Mouse (Mus musculus) neural tube, embryonic 15.5 days (tissue): ENCODE measurements at regions not wholly inside any gene's neighbourhood (a gene's known extent, or its start where the extent isn't known, plus 50 kb on each side); places are given as distances from the start of the nearest gene placed in this dataset.

Source experiments
- ATAC-seq: fragments of 200-750 bp; cut with Nextera tagmentation; 2 replicates; pipeline ENCODE4 v1.8.0; 2017; ENCODE audit warnings: mild to moderate bottlenecking, moderate TSS enrichment, moderate library complexity; ENCODE audit not compliant: low FRiP score
- H3K27ac ChIP-seq: fragments of 300-500 bp; sonication (generic); replicated peaks from 2 replicates; pipeline ENCODE4 v1.5.1; 2015; ENCODE audit warnings: mild to moderate bottlenecking, inconsistent platforms
- H3K27me3 ChIP-seq: fragments of 300-500 bp; sonication (generic); replicated peaks from 2 replicates; pipeline ENCODE4 v1.6.1; 2015; ENCODE audit warnings: inconsistent platforms
- H3K36me3 ChIP-seq: fragments of 300-500 bp; sonication (generic); 2 replicates; pipeline ENCODE4 v1.6.1; 2015; ENCODE audit warnings: inconsistent platforms
- H3K4me1 ChIP-seq: fragments of 300-500 bp; sonication (generic); 2 replicates; pipeline ENCODE4 v1.6.1; 2015; ENCODE audit warnings: inconsistent platforms
- H3K4me2 ChIP-seq: fragments of 300-500 bp; sonication (generic); 2 replicates; pipeline ENCODE4 v1.6.1; 2015; ENCODE audit warnings: inconsistent platforms, mild to moderate bottlenecking, moderate library complexity
- H3K4me3 ChIP-seq: fragments of 300-500 bp; sonication (generic); replicated peaks from 2 replicates; pipeline ENCODE4 v1.5.1; 2015; ENCODE audit warnings: mild to moderate bottlenecking, inconsistent platforms
- H3K9ac ChIP-seq: fragments of 300-500 bp; sonication (generic); replicated peaks from 2 replicates; pipeline ENCODE4 v1.6.1; 2015; ENCODE audit warnings: mild to moderate bottlenecking, inconsistent platforms
- H3K9me3 ChIP-seq: fragments of 300-500 bp; sonication (generic); replicated peaks from 2 replicates; pipeline ENCODE4 v1.6.1; 2016; ENCODE audit warnings: inconsistent platforms
- WGBS: fragments of 180-500 bp; shearing (Covaris S2); methylation state at CpG from one replicate; pipeline ENCODE4 v1.1.7; 2015; ENCODE audit warnings: mixed read lengths; 5-methylcytosine and 5-hydroxymethylcytosine counted together

GRCm38 (mm10) chr6:101556096-101556495 lies 178.4 kb upstream of the Pdzrn3 start:
- Histone ChIP-seq H3K4me3 (no peak overlapping the region), H3K27me3 (no peaks in the 10 kb centered on the region), H3K4me2 (no peak overlapping the region), H3K9ac (no peak overlapping the region), H3K27ac (no peak overlapping the region), H3K36me3 (no peaks in the 10 kb centered on the region), H3K4me1 (0 out of 2 replicates have a peak, but pooled peaks cover 2% of the 10 kb centered on the region), H3K9me3 (no peaks in the 10 kb centered on the region)
- ATAC-seq, result no peak
- WGBS, result 94% methylated on average over 1 of the region's 1 CpGs

DNA sequence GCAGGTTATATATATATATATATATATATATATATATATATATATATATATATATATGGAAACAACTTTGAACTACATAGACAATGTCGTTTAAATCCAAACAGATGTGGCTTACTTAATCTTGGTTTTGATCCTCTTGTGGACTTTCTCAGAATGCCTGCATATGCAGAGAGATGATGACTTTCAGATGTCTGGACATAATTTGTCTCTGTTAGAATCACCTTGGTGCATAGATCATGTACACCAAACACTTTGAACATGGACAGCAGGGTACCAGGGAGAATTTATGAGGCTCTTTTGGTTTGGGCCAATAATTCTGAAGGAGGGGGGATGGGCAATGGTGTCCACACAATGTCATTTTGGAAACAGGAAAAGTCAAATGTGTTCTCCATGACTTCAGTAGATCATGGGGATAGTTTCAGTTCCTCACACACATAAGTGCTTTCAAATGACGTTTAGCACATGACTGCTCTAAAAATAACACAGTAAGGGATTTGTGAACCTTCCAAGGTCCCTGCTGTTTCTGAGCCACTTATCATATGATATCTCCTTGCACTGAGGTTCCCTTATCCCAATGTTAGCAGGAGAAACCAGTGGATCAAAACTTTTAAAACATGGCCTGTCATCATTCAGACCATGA lies 177.4 kb upstream of the Pdzrn3 start:
- no peaks in the 10 kb centered on the region for H3K36me3 ChIP-seq
- ATAC-seq, result no peak
- no peak overlapping the region for H3K4me2 ChIP-seq
- H3K27ac ChIP-seq, result no peak overlapping the region
- H3K9ac ChIP-seq, result no peak overlapping the region
- no peaks in the 10 kb centered on the region for H3K9me3 ChIP-seq
- whole genome bisulfite sequencing, result 71% methylated on average over 2 of the region's 2 CpGs
- H3K4me1 ChIP-seq, result 0 out of 2 replicates have a peak, but pooled peaks cover 3% of the 10 kb centered on the region
- H3K4me3 ChIP-seq, result no peak overlapping the region
- H3K27me3 ChIP-seq, result no peaks in the 10 kb centered on the region

DNA sequence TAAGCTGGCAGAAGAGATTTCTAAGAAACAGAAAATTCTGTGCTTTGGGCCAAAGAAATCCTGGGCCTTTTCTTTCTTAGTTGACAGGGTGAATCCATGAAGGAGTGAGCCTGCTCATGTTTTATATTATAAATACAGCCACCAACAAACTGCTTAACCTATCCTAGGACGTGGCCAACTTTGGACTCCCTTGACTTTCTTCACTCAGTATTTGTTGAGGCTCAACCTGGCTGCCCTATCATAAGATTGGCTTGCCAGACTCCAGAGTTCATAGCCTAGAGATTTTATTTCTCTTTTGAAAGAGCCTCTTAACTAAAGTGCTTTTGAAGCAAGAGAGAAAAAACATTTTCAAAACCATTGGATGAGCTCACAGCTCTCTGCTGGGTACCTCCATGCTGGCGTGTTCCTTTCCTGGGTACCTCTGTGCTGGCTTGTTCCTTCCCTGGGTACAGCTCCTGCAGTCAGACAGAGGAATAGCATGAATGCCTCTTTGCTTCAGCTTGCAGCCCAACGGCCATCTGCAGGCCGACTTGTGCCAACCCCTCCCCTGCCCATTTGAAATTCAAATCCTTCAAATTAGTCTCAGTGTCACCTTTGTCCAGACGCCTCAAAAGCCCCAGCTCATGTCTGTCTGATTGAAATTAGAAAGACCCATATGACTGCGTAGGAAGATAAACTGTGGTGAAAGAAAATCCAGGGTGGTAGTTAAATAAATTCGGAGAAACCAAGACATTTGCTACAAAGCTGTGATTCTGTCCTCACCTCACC lies 173.0 kb upstream of the Pdzrn3 start:
- Histone ChIP-seq H3K27me3 (no peaks in the 10 kb centered on the region), H3K9ac (no peak overlapping the region), H3K27ac (no peak overlapping the region), H3K4me3 (no peak overlapping the region), H3K4me1 (0 out of 2 replicates have a peak, but pooled peaks cover 3% of the 10 kb centered on the region), H3K36me3 (no peaks in the 10 kb centered on the region), H3K4me2 (no peak overlapping the region), H3K9me3 (no peaks in the 10 kb centered on the region)
- ATAC-seq, result no peak
- WGBS, result 20% methylated on average over 7 of the region's 7 CpGs

DNA sequence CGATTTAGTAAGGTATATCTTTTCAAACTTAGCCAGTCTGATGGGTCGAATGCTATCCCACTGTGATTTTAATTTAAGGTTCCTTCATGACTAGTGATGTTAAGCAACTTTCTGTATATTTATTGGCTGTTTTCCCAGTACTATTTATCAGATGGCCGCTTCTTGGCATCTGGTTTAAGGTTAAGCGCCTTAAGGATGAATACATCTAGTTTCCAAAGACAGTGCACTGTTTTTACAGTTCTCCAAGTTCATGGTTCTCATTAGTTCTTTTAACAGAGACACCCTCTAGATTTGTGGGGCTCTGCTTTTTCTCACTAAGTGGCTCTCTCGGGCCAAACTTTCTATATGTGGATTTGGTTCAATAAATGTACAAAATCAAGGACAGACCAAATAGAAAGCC lies 159.9 kb upstream of the Pdzrn3 start:
- no peaks in the 10 kb centered on the region for H3K4me1 ChIP-seq
- ATAC-seq, result no peak
- no peaks in the 10 kb centered on the region for H3K27me3 ChIP-seq
- H3K4me3 ChIP-seq, result no peak overlapping the region
- no peak overlapping the region for H3K9ac ChIP-seq
- H3K27ac ChIP-seq, result no peak overlapping the region
- 86% methylated on average over 5 of the region's 5 CpGs for WGBS
- no peaks in the 10 kb centered on the region for H3K36me3 ChIP-seq
- no peak overlapping the region for H3K4me2 ChIP-seq
- H3K9me3 ChIP-seq, result no peaks in the 10 kb centered on the region

GRCm38 (mm10) chr6:101534214-101535052 lies 156.7 kb upstream of the Pdzrn3 start:
- Histone ChIP-seq H3K27ac (no peak overlapping the region), H3K36me3 (no peaks in the 10 kb centered on the region), H3K9ac (no peak overlapping the region), H3K4me2 (no peak overlapping the region), H3K27me3 (no peaks in the 10 kb centered on the region), H3K9me3 (no peaks in the 10 kb centered on the region), H3K4me3 (no peak overlapping the region), H3K4me1 (no peaks in the 10 kb centered on the region)
- no peak; the same call in 1 of the 2 replicates for ATAC-seq
- WGBS, result 29% methylated on average over 9 of the region's 9 CpGs

GRCm38 (mm10) chr6:101532436-101532835 lies 154.7 kb upstream of the Pdzrn3 start:
- H3K36me3 ChIP-seq, result no peaks in the 10 kb centered on the region
- H3K4me1 ChIP-seq, result no peaks in the 10 kb centered on the region
- no peak overlapping the region for H3K27ac ChIP-seq
- H3K9me3 ChIP-seq, result no peaks in the 10 kb centered on the region
- no peak overlapping the region for H3K9ac ChIP-seq
- no peak for ATAC-seq
- no peaks in the 10 kb centered on the region for H3K27me3 ChIP-seq
- no peak overlapping the region for H3K4me2 ChIP-seq
- no peak overlapping the region for H3K4me3 ChIP-seq
- 61% methylated on average over 7 of the region's 7 CpGs for WGBS

DNA sequence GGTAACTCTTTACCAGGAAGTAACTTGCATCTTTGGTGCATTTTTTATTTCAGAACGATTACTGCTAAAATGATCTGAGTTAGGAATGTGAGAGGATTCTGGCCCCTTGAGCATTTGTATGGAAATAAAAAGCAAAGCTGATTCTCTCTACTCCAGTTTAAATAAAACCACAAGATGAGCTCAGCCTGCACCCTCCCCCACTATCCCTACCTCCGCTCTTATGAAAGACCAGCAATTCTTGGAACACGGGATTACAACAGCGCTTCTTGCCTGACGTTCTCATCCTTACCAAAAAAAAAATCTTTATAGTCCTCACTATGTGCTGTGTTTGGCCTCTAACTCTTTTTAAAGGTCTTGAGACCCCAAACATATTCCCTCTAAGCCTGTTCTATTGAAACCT lies 154.2 kb upstream of the Pdzrn3 start:
- H3K27me3 ChIP-seq, result no peaks in the 10 kb centered on the region
- H3K4me3 ChIP-seq, result no peak overlapping the region
- 77% methylated on average over 5 of the region's 5 CpGs for WGBS
- no peaks in the 10 kb centered on the region for H3K36me3 ChIP-seq
- ATAC-seq, result no peak
- no peaks in the 10 kb centered on the region for H3K9me3 ChIP-seq
- H3K4me1 ChIP-seq, result no peaks in the 10 kb centered on the region
- H3K4me2 ChIP-seq, result no peak overlapping the region
- H3K27ac ChIP-seq, result no peak overlapping the region
- no peak overlapping the region for H3K9ac ChIP-seq

DNA sequence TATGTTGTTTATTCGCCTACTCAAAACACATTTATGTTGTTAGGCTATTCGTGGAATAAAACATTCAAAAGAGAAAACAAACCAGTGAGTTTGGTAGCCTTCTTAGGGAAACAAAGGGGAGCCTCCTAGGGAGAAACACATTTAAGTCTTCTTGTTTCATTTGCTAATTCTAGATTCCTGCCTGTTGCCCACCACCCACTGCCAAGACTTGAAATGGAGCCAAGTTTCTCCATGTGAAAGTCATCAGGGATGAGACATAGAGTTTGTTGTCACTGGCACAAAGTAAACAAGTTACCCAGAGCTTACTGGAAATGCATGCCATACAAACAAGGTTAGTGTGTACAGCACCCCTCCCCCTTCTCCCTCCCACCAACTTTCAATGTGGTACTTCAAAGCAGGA lies 147.4 kb upstream of the Pdzrn3 start:
- Histone ChIP-seq H3K9me3 (no peaks in the 10 kb centered on the region), H3K4me2 (no peak overlapping the region), H3K9ac (no peak overlapping the region), H3K27ac (no peak overlapping the region), H3K36me3 (no peaks in the 10 kb centered on the region), H3K4me3 (no peak overlapping the region), H3K4me1 (no peaks in the 10 kb centered on the region), H3K27me3 (0 out of 2 replicates have a peak, but pooled peaks cover 2% of the 10 kb centered on the region)
- no peak for ATAC-seq
- WGBS, result 42% methylated on average over 2 of the region's 2 CpGs

DNA sequence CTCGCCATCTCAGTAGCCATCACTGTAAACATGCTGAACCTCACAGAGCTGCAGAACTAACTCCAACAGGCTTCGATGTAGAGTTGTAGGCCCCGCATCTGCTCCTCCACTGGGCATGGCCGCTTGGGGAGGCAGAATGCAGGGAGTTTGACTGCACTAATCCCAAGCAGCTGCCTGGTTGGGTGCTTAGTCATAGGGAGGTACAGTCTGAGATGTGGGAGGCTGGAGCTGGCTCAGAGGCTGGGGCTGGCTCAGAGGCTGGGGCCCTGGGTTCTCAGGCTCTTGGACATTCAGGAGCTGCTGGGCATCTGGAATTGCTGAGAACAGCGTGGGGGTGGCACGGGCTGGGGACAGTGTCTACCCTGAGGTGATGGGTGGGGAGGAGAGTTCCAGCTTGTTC lies 143.6 kb upstream of the Pdzrn3 start:
- Histone ChIP-seq H3K9ac (no peak overlapping the region), H3K4me1 (0 out of 2 replicates have a peak, but pooled peaks cover 3% of the 10 kb centered on the region), H3K4me3 (no peak overlapping the region), H3K4me2 (no peak overlapping the region), H3K27ac (no peak overlapping the region), H3K9me3 (no peaks in the 10 kb centered on the region), H3K27me3 (0 out of 2 replicates have a peak, but pooled peaks cover 2% of the 10 kb centered on the region), H3K36me3 (no peaks in the 10 kb centered on the region)
- ATAC-seq, result no peak
- 94% methylated on average over 6 of the region's 6 CpGs for WGBS

- Histone ChIP-seq H3K4me1 (0 out of 2 replicates have a peak, but pooled peaks cover 3% of the 10 kb centered on the region), H3K9me3 (no peaks in the 10 kb centered on the region), H3K27me3 (0 out of 2 replicates have a peak, but pooled peaks cover 2% of the 10 kb centered on the region), H3K36me3 (no peaks in the 10 kb centered on the region), H3K4me2 (no peak overlapping the region), H3K4me3 (no peak overlapping the region), H3K9ac (no peak overlapping the region), H3K27ac (no peak overlapping the region)
- WGBS, result 86% methylated on average over 3 of the region's 3 CpGs
- ATAC-seq, result no peak
Measured at GRCm38 (mm10) chr6:101520755-101521154, 143.1 kb upstream of the Pdzrn3 start.

GRCm38 (mm10) chr6:101518904-101519701 lies 141.4 kb upstream of the Pdzrn3 start:
- H3K9me3 ChIP-seq, result no peaks in the 10 kb centered on the region
- 54% methylated on average over 9 of the region's 9 CpGs for WGBS
- no peak overlapping the region for H3K27ac ChIP-seq
- H3K4me2 ChIP-seq, result no peak overlapping the region
- 0 out of 2 replicates have a peak, but pooled peaks cover 3% of the 10 kb centered on the region for H3K4me1 ChIP-seq
- H3K36me3 ChIP-seq, result no peaks in the 10 kb centered on the region
- H3K27me3 ChIP-seq, result 0 out of 2 replicates have a peak, but pooled peaks cover 2% of the 10 kb centered on the region
- H3K4me3 ChIP-seq, result no peak overlapping the region
- no peak for ATAC-seq
- no peak overlapping the region for H3K9ac ChIP-seq
